Mouse (Mus musculus) E14TG2a.4 (cell line): Measurements from ENCODE around the gene Osbpl3.

Experiments
- H3K27me3 ChIP-seq: 2 replicates; pipeline ENCODE4 v1.6.1; 2014; ENCODE audit warnings: low read length, control low read depth; ENCODE audit not compliant: insufficient read depth
- H3K36me3 ChIP-seq: 2 replicates; pipeline ENCODE4 v1.6.1; 2014; ENCODE audit warnings: low read length, control low read depth; ENCODE audit not compliant: insufficient read depth
- H3K4me1 ChIP-seq: replicated peaks from 2 replicates; pipeline ENCODE4 v1.6.1; 2014; ENCODE audit warnings: low read depth, low read length, control low read depth
- H3K4me3 ChIP-seq: replicated peaks from 2 replicates; pipeline ENCODE4 v1.5.1; 2014; ENCODE audit warnings: mild to moderate bottlenecking, low read length
- H3K9me3 ChIP-seq: 2 replicates; pipeline ENCODE4 v1.6.1; 2014; ENCODE audit warnings: low read length, control low read depth
- CTCF ChIP-seq: conservative IDR thresholded peaks from 2 replicates; pipeline ENCODE4 v1.5.1; 2014; ENCODE audit warnings: low read length
- NANOG ChIP-seq: IDR thresholded peaks from 2 replicates; pipeline ENCODE4 v1.6.1; 2014; ENCODE audit warnings: borderline replicate concordance, low read length, mixed read lengths
- POU5F1 ChIP-seq: IDR thresholded peaks from 2 replicates; pipeline ENCODE4 v1.6.1; 2014; ENCODE audit warnings: low read length, borderline replicate concordance

The Osbpl3 gene

GRCm38 (mm10) chr6:50318590-50319172 is 137.3 kb downstream of the Osbpl3 start:
- no peak for TF ChIP-seq POU5F1
- no peak for TF ChIP-seq NANOG
- no peak for TF ChIP-seq CTCF
- Histone ChIP-seq H3K27me3 (peaks cover 5% of the 10 kb centered on the region; the same call in 1 of the 2 replicates), H3K4me1 (peaks cover 85% of the 10 kb centered on the region), H3K4me3 (no peak overlapping the region), H3K36me3 (no peaks in the 10 kb centered on the region), H3K9me3 (no peaks in the 10 kb centered on the region)

- Histone ChIP-seq H3K36me3 (no peaks in the 10 kb centered on the region), H3K4me3 (no peak overlapping the region), H3K27me3 (peaks cover 5% of the 10 kb centered on the region; the same call in 1 of the 2 replicates), H3K4me1 (peaks cover 81% of the 10 kb centered on the region), H3K9me3 (no peaks in the 10 kb centered on the region)
- TF ChIP-seq POU5F1 = no peak
- no peak for TF ChIP-seq CTCF
- no peak for TF ChIP-seq NANOG
These were observed 137.9 kb downstream of the Osbpl3 start for GRCm38 (mm10) chr6:50318150-50318549.

- no peak overlapping the region for H3K4me3 ChIP-seq
- no peaks in the 10 kb centered on the region for H3K36me3 ChIP-seq
- H3K9me3 ChIP-seq = no peaks in the 10 kb centered on the region
- peaks cover 73% of the 10 kb centered on the region for H3K4me1 ChIP-seq
- TF ChIP-seq NANOG (no peak), CTCF (no peak), POU5F1 (no peak)
- peaks cover 5% of the 10 kb centered on the region; the same call in 1 of the 2 replicates for H3K27me3 ChIP-seq
These were observed 139.1 kb downstream of the Osbpl3 start for GRCm38 (mm10) chr6:50316795-50317505.

- peaks cover 49% of the 10 kb centered on the region for H3K4me1 ChIP-seq
- H3K27me3 ChIP-seq = no peaks in the 10 kb centered on the region
- H3K9me3 ChIP-seq = no peaks in the 10 kb centered on the region
- no peaks in the 10 kb centered on the region for H3K36me3 ChIP-seq
- no peak overlapping the region for H3K4me3 ChIP-seq
- no peak for TF ChIP-seq POU5F1
- no peak for TF ChIP-seq NANOG
- TF ChIP-seq CTCF = no peak
These were observed 141.5 kb downstream of the Osbpl3 start for GRCm38 (mm10) chr6:50314406-50315071.

- H3K4me3 ChIP-seq = no peak overlapping the region
- H3K36me3 ChIP-seq = no peaks in the 10 kb centered on the region
- H3K4me1 ChIP-seq = peaks cover 36% of the 10 kb centered on the region
- no peaks in the 10 kb centered on the region for H3K27me3 ChIP-seq
- peak; percentile 77 for TF ChIP-seq CTCF
- no peak for TF ChIP-seq NANOG
- no peaks in the 10 kb centered on the region for H3K9me3 ChIP-seq
These were observed 143.4 kb downstream of the Osbpl3 start for GRCm38 (mm10) chr6:50312647-50313046.

GRCm38 (mm10) chr6:50309019-50309418 is 147.0 kb downstream of the Osbpl3 start:
- Histone ChIP-seq H3K9me3 (no peaks in the 10 kb centered on the region), H3K4me3 (no peak overlapping the region), H3K36me3 (no peaks in the 10 kb centered on the region), H3K4me1 (peaks cover 9% of the 10 kb centered on the region; the same call in 1 of the 2 replicates), H3K27me3 (no peaks in the 10 kb centered on the region)
- TF ChIP-seq NANOG (no peak), CTCF (peak; percentile 48)

GRCm38 (mm10) chr6:50306625-50307024 is 149.4 kb downstream of the Osbpl3 start:
- Histone ChIP-seq H3K36me3 (no peaks in the 10 kb centered on the region), H3K9me3 (no peaks in the 10 kb centered on the region), H3K4me3 (no peak overlapping the region), H3K4me1 (peaks cover 11% of the 10 kb centered on the region; the same call in 1 of the 2 replicates), H3K27me3 (no peaks in the 10 kb centered on the region)
- no peak for TF ChIP-seq POU5F1
- no peak for TF ChIP-seq NANOG
- no peak for TF ChIP-seq CTCF

GRCm38 (mm10) chr6:50304949-50305491 is 151.0 kb downstream of the Osbpl3 start:
- Histone ChIP-seq H3K4me3 (no peak overlapping the region), H3K4me1 (peaks cover 11% of the 10 kb centered on the region; the same call in 1 of the 2 replicates), H3K36me3 (no peaks in the 10 kb centered on the region), H3K9me3 (no peaks in the 10 kb centered on the region), H3K27me3 (no peaks in the 10 kb centered on the region)
- TF ChIP-seq NANOG = no peak
- no peak for TF ChIP-seq POU5F1
- TF ChIP-seq CTCF = peak; percentile 82

- H3K4me1 ChIP-seq = peaks cover 17% of the 10 kb centered on the region; the same call in 1 of the 2 replicates
- H3K9me3 ChIP-seq = peaks cover 7% of the 10 kb centered on the region; the same call in 1 of the 2 replicates
- H3K27me3 ChIP-seq = no peaks in the 10 kb centered on the region
- H3K36me3 ChIP-seq = no peaks in the 10 kb centered on the region
- H3K4me3 ChIP-seq = no peak overlapping the region
- no peak for TF ChIP-seq POU5F1
- TF ChIP-seq NANOG = no peak
- TF ChIP-seq CTCF = no peak
These were observed 154.9 kb downstream of the Osbpl3 start for GRCm38 (mm10) chr6:50301121-50301520.
